Mouse (Mus musculus) right cerebral cortex, postnatal 4 days (tissue): ENCODE measurements around the gene Apobec1.
"Not testable (repeated sequence)": the region's sequence is repeated elsewhere in the genome, so short reads cannot be mapped to it uniquely, and the experiment has no call there.

Source experiments
- DNase-seq: peaks from one replicate; pipeline ENCODE4 v3.0.0-alpha.2; 2022

Gene Apobec1

DNA sequence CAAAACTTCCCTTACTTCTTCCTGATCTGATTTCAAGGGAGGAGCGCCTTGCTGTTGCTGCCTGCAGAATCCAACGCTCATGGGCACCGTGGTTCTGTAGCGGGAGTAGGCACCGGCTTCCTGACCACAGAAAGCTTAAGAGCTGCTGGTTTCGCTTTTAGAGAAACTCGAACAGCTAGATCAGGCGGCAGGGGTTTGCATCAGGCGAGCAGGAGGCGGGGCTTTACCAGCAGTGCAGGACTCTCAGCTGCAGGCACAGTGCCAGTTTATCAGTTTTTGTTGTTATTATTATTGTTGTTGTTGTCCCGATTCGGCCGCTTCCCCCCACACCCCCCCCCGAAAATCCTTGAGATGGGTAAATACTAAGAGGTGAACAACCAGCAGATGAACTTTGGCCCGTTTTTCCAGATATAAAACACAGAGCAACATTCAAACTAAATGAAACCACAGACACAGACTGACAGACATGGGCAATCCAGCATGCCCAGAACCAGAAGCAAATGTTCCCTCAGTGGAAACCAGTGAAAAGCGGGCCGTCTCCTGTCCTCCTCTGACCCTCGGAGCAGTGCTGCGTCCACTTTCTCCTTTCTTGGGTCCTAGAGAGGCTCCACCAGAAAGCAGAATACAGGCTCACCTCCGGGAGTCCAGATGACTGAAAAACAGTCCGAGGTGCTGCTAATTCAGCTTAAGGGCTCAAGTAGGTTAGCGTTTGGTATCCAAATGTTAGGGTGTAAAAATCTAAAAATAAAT, at the start of gene Apobec1:
TSS of gene Apobec1 (minus strand) at position 203 of the 750 bp plus-strand sequence.
- DNase-seq: peak; percentile 41

- no peak for DNase-seq
These were observed 48.2 kb upstream of the Apobec1 start for GRCm38 (mm10) chr6:122650398-122650980.

GRCm38 (mm10) chr6:122649903-122650302, 47.7 kb upstream of the Apobec1 start:
- no peak for DNase-seq

GRCm38 (mm10) chr6:122644196-122644595, 42.0 kb upstream of the Apobec1 start:
- DNase-seq: not testable (repeated sequence)

- not testable (repeated sequence) for DNase-seq
These were observed 35.3 kb upstream of the Apobec1 start for GRCm38 (mm10) chr6:122637566-122637965.

DNA sequence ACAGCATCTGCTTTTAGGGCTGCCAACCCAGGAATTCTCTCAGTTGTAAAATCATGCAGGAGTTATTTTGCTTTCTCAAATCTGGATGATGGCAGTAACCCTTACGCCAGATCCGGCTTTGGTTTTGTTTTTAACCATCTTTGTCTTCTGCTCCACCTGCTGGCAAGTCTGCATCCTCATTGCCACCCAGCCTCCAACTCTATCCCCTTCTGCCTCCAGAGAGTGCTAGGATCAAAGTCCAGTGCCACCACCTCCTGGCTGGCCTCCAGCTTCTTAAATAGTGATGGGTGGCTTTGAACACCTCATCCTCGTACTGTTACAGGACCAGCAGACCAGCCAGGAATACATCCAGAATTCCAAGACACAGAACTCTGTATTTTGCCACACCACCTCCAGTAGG, 34.4 kb upstream of the Apobec1 start:
- no peak for DNase-seq

DNA sequence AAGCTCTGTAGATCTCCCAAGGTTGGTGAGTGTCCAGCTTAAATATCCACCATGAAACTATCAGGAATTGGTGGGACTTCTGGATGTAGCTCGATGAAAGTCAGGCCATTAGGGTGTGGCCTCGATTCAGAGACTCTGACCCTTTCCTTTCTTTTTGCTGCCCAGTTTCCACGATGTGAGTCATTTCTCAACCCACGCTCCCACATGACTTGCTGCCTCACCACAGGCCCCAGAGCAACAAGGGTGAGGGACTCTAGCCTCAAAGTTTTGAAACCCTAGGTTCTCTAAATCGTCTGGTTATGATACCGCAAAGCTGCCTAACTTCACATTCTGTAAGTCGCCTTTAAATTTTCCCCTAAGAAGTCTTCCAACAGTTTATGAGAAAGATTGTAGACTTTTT, 33.1 kb upstream of the Apobec1 start:
- DNase-seq: no peak

DNA sequence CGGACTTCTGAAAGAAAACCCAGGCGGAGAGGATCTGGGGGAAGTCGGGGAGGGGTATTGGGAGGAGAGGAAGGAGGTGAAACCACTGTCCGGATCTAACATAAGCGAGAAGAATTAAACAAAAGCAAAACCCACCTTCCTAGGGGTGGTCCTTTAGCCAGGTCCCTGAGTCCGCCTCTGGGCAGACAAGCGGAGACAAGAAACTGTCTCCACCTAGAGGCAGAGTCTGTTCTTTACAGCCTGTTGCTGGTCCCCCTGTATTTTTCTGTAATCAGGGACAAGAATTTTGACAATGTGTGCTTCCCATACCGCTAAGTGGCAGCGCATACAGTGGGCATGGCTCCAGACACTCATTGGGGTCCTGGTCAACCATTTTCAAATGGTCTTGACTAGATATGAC, 31.2 kb upstream of the Apobec1 start:
- no peak for DNase-seq

DNA sequence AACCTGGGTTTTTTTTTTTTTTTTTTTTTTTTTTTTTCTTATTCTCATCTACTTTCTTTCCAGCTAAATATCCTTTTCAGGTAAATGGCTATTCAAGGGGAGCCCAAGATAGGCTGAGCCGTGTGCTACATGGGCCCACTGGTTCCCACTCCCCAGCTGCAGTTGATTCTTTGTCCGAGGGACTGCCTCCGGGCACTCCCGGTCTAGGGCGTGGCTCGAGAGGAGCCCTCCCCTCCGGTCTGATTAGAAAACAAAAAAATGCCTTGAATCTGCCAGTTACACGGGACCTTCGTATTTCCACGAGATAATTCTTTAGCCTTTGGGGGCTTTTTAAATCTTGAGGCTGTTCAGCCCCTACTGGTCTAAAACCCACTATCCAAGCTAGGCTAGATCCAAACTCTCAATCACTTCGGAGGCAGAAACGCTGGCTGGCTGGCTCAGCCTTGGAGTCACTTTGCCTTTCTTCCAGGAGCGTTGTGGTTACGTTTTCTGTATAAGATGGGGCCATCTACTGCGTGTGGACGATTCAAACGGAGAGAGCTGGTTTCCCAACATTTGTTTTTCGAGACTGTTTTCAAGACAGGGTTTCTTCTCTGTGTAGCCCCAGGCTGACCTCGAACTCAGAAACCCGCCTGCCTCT, 25.3 kb upstream of the Apobec1 start:
- DNase-seq: no peak

DNA sequence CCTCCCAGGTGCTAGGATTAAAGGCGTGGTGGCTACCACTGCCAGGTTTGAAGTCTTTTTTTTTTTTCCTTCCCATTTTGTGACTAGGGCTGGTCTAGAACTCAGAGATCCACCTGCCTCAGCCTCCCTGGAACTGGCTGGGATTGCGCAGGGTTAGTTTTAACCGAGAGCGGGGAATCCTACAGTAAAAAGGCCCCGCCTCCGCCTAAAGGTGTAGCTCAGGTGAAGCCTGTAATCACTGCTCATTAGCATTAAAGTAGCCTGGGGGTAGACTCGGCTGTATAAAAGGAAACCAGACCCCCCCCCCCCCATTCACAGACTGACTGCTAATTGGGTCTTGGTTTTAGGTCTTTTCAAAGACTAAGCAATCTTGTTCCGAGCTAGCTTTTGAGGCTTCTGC, 23.9 kb upstream of the Apobec1 start, which contains the start of gene Dppa3:
TSS of gene Dppa3 (plus strand) at position 301 of the 400 bp plus-strand sequence.
- DNase-seq: no peak

- no peak for DNase-seq
These were observed 22.9 kb upstream of the Apobec1 start for GRCm38 (mm10) chr6:122625156-122625555.

DNA sequence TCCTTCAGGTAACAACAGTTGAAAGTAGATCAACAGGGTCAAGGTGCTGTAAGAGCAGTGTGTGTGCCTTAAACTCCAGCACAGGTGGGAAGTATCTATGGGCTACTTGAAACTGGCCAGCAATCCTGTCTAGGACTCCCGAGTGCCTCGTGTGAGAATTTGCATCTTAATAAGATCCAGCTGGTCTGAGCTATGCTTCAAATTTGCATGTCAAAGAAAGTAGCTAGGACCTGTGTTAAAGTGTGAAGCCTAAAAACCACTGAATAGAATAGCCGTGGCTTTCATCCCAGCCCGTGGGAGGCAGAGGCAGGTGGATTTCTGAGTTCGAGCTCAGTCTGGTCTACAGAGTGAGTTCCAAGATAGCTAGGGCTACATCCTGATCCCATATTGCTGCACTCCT, 22.2 kb upstream of the Apobec1 start:
- no peak for DNase-seq

DNA sequence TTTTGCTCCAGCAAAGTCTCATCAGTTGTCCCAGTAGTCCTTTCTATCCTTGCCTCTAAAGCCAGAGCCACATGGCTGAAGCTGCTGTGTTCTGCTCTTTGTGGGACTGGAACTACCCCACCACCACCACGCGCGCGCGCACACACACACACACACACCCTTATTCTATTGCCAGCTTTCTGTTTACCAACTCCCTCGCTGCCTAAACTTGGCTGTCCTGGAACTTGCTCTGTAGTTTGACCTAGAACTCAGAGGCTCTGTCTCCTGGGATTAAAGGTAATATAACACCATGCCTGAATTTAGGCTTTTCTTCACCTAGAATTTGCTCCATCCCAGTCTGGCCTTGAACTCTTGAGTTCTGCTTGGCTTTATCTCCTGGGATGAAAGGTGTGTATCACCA, 18.8 kb upstream of the Apobec1 start:
- DNase-seq: no peak

- no peak for DNase-seq
These were observed 13.8 kb upstream of the Apobec1 start for GRCm38 (mm10) chr6:122616022-122616421.

DNA sequence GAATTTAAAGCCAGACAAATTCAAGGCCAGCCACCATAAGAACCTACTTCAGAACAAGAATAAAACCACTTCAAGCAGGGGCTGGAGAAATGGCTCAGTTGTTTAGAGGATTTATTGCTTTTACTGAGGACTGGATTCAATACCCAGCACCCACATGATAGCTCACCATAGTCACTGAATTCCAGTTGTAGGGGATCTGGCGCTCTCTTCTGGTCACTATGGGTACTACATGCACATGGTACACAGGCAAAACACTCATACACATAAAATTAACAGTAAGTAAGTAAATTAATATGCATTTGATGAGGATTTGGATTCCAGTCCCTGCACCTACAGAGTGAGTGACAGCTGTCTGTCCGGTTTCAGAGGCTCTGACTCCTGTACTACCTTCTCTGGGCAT, 11.8 kb upstream of the Apobec1 start:
- peak; percentile 31 for DNase-seq

DNA sequence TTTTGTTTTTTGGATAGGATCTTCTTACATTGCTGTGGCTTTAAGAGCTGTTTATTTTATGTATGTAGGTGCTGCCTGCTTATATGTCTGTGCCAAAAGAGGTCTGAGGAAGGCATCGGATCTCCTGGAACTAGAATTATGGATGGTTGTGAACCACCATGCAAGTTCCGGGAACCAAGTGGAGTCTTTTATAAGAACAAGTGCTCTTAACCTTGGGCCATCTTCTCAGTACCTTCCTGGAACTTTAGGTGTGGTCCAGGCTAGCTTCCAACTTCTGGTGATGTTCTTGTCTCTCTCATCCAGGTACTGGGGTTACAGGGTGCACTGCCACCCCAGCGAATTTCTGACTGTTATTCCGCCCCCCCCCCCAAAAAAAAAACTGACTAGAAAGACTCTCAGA, 10.2 kb upstream of the Apobec1 start:
- DNase-seq: no peak

DNA sequence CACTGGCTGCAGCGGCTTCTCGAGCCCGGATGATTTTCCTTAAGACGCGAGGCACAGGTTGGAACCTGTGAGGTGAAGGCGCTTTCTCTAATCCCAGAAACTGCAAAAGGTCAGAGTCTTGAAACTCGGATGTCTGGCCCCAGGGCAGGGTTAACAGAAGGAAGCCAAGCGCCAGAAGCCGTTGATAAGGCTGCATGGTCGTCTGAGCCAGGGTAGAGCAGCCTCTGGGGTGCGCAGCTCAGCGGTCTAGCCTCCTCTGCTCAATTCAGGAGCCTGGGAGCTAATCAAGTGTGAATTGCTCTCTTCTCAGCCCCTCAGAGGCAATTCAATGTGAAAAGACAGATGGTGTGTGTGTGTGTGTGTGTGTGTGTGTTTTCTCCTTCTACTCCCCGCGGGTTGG, 7.5 kb upstream of the Apobec1 start, which contains the start of gene Gdf3:
TSS of gene Gdf3 (minus strand) at position 317 of the 400 bp plus-strand sequence.
- no peak for DNase-seq

DNA sequence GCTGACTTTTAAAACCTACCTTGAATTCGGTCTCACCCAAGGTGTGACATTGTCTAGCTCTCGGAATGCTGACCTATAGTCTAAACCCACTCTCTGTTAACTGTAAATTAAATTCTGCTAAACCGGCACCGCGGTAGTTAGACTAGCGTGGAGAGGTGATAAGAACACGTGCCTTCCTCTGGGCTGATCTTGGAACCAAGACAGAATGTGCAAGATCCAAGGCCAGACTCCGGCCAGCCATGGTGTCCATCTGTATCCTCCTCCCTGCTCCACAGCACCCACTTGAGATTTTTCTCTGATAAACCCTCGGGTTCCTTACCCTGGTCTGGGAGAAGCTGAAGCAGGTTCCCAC, 7.1 kb upstream of the Apobec1 start:
- no peak for DNase-seq

DNA sequence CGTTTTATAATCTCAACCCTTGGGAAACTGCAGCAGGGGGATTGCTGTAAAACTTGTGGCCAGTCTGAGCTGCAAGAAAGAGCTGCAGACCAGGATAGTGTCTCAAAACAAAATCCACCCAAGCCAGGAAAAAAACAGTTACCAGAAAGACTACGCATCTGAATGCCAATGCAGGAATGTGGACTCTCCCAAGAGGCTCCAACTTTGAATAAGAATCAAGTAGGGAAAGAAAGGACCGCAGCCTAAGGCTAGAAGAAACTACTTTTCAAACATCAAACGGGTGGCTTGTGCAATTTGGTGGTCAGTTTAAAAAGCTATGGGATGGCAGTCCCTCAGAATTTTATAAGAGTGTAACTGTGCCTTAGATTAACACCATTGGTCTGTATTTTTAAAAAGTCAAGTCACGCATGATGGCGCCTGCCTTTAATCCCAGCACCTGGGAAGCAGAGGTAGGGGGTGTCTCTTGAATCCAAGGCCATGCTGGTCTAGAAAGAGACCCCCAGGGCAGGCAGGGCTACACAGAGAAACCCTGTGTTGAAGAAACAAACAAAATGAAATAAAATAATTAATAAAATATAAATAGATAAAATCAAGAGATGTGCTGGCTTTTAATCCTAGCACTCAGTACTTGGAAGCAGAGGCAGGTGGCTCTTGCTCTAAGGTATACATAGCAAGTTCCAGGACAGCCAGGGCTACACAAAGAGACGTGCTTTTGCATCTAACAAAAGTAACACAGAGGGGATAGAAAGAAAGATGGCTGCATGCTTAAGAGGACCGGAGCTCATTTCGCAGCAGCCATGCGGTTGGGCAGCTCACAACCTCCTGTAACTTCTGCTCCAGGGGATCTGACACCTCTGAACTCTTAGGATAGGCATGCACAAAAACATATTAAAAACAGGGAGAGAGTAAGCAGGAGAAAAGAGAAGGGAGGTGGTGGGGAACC, 6.5 kb upstream of the Apobec1 start:
- no peak for DNase-seq

DNA sequence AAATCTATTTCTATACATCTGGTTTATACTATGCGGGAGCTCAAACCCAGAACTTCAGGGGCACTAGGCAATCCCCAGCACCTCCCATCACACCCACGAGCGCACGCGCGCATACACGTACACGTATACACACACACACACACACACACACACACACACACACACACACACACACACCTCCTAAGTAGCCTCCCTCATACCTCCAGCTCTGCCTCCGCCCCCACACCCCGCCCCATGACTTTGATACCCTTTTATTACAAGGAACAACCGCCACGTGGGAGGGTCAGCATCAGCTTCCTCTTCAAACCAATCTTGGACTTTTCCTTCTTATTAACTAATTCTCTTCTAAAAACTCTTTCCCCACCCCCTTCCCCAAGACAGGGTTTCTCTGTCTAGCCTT, 5.5 kb upstream of the Apobec1 start:
- no peak for DNase-seq

GRCm38 (mm10) chr6:122606661-122607060, 4.4 kb upstream of the Apobec1 start:
- DNase-seq: no peak

DNA sequence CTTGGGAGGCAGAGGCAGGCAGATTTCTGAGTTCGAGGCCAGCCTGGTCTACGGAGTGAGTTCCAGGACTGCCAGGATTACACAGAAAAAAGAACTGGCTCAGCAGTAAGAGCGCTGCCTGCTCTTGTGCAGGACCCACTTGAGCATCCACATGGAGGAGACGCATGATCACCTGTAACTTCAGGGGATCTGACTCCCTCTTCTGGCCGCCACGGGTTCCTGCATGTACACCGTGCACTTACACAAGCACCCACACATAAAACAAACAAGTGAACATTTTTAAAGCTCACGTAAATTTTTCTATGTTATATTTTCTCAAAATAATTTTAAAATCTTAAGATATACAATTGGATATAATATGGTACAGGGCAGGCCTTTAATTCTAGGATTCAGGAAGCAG, 3.2 kb upstream of the Apobec1 start:
- DNase-seq: no peak

DNA sequence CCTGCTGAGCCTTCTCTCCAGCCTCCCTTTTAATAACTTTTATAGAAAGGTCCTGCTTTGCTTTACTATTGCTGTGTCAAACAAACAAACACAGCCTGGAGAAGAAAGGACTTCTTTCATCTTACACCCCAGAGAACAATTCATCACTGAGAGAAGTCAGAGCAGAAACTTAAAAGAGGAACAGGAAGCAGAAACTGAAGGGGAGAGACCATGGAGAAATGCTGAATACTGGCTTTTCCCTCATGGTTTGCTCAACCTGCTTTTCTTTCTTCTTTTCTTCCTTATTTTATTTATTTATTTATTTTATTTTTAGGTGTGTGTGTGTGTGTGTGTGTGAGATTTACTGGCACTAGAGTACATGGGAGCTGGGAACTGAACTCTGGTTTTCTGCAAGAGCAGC, 2.0 kb upstream of the Apobec1 start:
- DNase-seq: no peak
